Mouse (Mus musculus): Measurements from ENCODE around the gene Igdcc4. TPM values are rescaled to one million over a fixed set of nuclear protein-coding genes. Genes with fewer than 3 reads are reported as not detected.

Igdcc4 gene
- polyA plus RNA-seq, 1 experiment from 2014 or later = 4.9 TPM

GRCm38 (mm10) chr9:65154692-65155455 lies 53.6 kb downstream of the Igdcc4 start:
- DNase-seq (ENCODE audit: low spot score) = no peak

- no peak for DNase-seq (ENCODE audit: low spot score)
Measured at GRCm38 (mm10) chr9:65156604-65157003, 55.3 kb downstream of the Igdcc4 start.

GRCm38 (mm10) chr9:65157631-65158030 lies 56.3 kb downstream of the Igdcc4 start:
- no peak for DNase-seq (ENCODE audit: low spot score)

GRCm38 (mm10) chr9:65161188-65161587 lies 59.9 kb downstream of the Igdcc4 start:
- DNase-seq (ENCODE audit: low spot score) = no peak

- no peak for DNase-seq (ENCODE audit: low spot score)
Measured at GRCm38 (mm10) chr9:65161881-65162280, 60.6 kb downstream of the Igdcc4 start.

GRCm38 (mm10) chr9:65162711-65163639 lies 61.7 kb downstream of the Igdcc4 start:
- DNase-seq (ENCODE audit: low spot score) = no peak

GRCm38 (mm10) chr9:65164870-65165269 lies 63.6 kb downstream of the Igdcc4 start:
- DNase-seq (ENCODE audit: low spot score) = peak; percentile 25

- DNase-seq (ENCODE audit: low spot score) = no peak
Measured at GRCm38 (mm10) chr9:65166386-65166785, 65.1 kb downstream of the Igdcc4 start.

- no peak for DNase-seq (ENCODE audit: low spot score)
Measured at GRCm38 (mm10) chr9:65168534-65168933, 67.2 kb downstream of the Igdcc4 start.

- no peak for DNase-seq (ENCODE audit: low spot score)
Measured at GRCm38 (mm10) chr9:65168952-65169351, 67.7 kb downstream of the Igdcc4 start.

GRCm38 (mm10) chr9:65172654-65173053 lies 71.4 kb downstream of the Igdcc4 start:
- DNase-seq (ENCODE audit: low spot score) = no peak

- no peak for DNase-seq (ENCODE audit: low spot score)
Measured at GRCm38 (mm10) chr9:65175234-65175938, 74.1 kb downstream of the Igdcc4 start.

- DNase-seq (ENCODE audit: low spot score) = no peak
Measured at GRCm38 (mm10) chr9:65175939-65176871, 74.9 kb downstream of the Igdcc4 start.

GRCm38 (mm10) chr9:65177497-65177896 lies 76.2 kb downstream of the Igdcc4 start:
- no peak for DNase-seq (ENCODE audit: low spot score)

- DNase-seq (ENCODE audit: low spot score) = no peak
Measured at GRCm38 (mm10) chr9:65177912-65178311, 76.6 kb downstream of the Igdcc4 start.

- no peak for DNase-seq (ENCODE audit: low spot score)
Measured at GRCm38 (mm10) chr9:65178336-65179213, 77.3 kb downstream of the Igdcc4 start.

- no peak for DNase-seq (ENCODE audit: low spot score)
Measured at GRCm38 (mm10) chr9:65179817-65180624, 78.7 kb downstream of the Igdcc4 start.

Data from thymus, postnatal 0 days (tissue).